Comparison of ENCODE assay signal across 19 mouse cellular contexts in the genomic region with DNA sequence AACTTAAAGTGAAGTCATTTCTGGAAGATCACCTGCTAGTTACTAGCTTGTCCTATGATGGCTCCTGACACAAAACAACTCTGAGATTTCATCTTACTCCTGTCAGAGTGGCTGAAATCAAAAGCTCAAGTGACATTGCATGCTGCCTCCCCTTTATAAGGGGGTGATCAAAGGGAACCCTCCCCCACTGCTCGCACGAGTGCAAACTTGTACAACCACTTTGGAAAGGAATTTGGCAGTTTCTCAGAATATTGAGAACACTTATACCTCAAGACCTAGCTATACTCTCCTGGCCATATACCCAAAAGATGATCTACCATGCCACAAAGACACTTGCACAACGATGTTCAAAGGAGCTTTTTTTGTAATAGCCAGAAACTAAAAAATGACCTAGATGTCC.
"Had no signal": no experiment of that assay in that cellular context is flagged by ENCODE, and none has a peak within 500 bp of the region (broad histone marks: within the 10 kb centered on the region; RNA-seq: fewer than 3 reads in every experiment).

No protein-coding gene starts in this region.

- H3K4me2 ChIP-seq: liver, embryonic 12.5 days; midbrain, embryonic 12.5 days; neural tube, embryonic 13.5 days; neural tube, embryonic 15.5 days had no signal

- H3K27me3 ChIP-seq: liver, embryonic 12.5 days; midbrain, embryonic 12.5 days; neural tube, embryonic 13.5 days; neural tube, embryonic 15.5 days had no signal

- H3K4me3 ChIP-seq: liver, embryonic 12.5 days; midbrain, embryonic 10.5 days; midbrain, embryonic 12.5 days; myocyte; neural tube, embryonic 13.5 days; neural tube, embryonic 15.5 days had no signal

- H3K9ac ChIP-seq: liver, embryonic 12.5 days; liver, embryonic 14.5 days; midbrain, embryonic 12.5 days; neural tube, embryonic 13.5 days; neural tube, embryonic 15.5 days had no signal

- H3K4me1 ChIP-seq: liver, embryonic 12.5 days; midbrain, embryonic 10.5 days; midbrain, embryonic 12.5 days; neural tube, embryonic 13.5 days; neural tube, embryonic 15.5 days had no signal

- ATAC-seq: liver, embryonic 12.5 days; midbrain, embryonic 16.5 days had no signal

- H3K27ac ChIP-seq: liver, embryonic 12.5 days; liver, embryonic 14.5 days; midbrain, embryonic 10.5 days; midbrain, embryonic 12.5 days; neural tube, embryonic 13.5 days; neural tube, embryonic 15.5 days had no signal

- H3K9me3 ChIP-seq: liver, embryonic 12.5 days; midbrain, embryonic 10.5 days; midbrain, embryonic 12.5 days; neural tube, embryonic 13.5 days; neural tube, embryonic 15.5 days had no signal

- H3K36me3 ChIP-seq: liver, embryonic 12.5 days; midbrain, embryonic 10.5 days; midbrain, embryonic 12.5 days; neural tube, embryonic 13.5 days; neural tube, embryonic 15.5 days had no signal

- DNase-seq: lung, adult 2 months; lung, postnatal 4 days; midbrain, embryonic 14.5 days; retina, postnatal 1 day; right cerebral cortex, adult 18-20 months; right cerebral cortex, postnatal 25 days; right cerebral cortex, postnatal 4 days; spleen, adult 18-20 months; thymus, adult 18-20 months; thymus, postnatal 14 days; thymus, postnatal 36 days had no signal
